Mouse (Mus musculus) gastrocnemius, postnatal 25 days (tissue): ENCODE measurements around the gene Dop1a. TPM values are rescaled to one million over a fixed set of nuclear protein-coding genes. Genes with fewer than 3 reads are reported as not detected.

Source experiments
- DNase-seq: peaks from one replicate; pipeline ENCODE4 v3.0.0; 2022
- total RNA-seq, 2 experiments: library from RNA; stranded (reverse); gene quantifications; 1 replicate in 1 of 2; 2 replicates in 1 of 2; pipeline ENCODE4 v1.2.3; 2021

The Dop1a gene
- total RNA-seq, 2 experiments from 2014 or later: 9.0 to 9.7 TPM

DNA sequence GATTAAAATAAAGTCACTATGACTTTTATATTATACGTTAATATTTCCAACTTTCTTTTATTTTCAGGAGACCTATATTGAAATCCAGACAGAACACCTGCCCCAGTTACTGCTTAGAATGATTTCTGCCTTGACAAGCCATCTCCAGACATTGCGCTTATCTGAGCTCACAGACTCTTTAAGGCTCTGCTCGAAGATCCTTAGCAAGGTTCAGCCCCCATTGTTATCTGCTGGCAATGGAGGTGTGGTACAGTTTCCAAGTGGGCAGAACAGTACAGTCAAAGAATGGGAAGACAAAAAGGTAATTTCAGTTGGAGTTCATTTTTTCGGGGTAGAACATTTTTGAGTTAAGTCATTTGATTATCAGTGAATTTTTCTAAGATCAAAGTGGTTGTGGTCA lies 40.5 kb downstream of the Dop1a start:
- no peak for DNase-seq

DNA sequence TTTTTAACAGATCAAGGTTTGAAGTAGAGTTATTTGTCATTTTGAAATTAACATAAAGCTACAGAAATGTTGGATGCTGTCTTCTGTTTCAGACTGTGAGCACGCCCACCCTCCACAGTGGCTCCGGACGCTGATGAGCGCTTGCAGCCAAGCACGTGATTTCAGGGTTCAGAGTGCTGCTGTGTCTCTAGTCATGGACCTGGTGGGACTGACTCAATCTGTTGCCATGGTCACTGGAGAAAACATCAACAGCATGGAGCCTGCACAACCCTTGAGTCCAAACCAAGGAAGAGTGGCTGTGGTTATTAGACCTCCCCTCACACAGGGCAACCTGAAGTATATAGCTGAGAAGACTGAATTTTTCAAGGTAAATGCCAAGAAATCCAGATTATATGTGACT lies 46.8 kb downstream of the Dop1a start:
- DNase-seq: no peak

DNA sequence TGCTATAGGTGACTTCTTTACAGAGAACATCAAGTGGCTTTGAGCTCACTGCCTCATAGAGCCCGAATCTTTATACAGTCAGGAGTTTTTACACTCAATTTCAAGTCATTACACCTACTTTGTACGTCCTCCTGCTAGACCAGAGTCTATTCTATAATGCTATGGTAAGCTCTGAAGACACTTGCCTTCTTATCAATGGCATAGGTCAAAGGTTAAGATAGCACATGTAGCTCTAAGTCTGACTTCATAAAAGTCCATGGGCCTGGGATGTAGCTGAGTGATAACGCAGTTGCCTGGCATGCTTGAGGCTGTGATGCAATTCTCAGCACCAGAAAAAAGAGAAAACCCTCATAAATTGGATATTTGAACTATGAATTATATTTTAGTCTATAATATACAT lies 47.4 kb downstream of the Dop1a start:
- DNase-seq: no peak

DNA sequence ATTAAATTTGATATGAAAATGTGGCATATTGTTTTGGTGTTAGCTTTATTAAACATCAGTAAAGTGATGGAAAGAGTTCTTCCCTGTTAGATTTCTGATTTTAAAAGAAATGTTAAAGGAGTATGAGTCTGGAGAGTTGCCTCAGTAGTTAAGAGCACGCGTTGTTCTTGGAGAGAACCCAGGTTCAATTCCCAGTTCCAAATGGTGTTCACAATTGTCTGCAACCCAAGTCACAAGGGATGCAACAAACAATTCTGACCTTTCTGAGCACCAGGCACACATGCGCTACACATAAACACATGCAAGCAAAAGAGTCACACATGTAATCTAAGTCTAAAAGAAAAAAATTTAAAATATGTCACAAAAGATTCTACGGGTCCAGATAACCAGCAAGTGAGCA lies 47.8 kb downstream of the Dop1a start:
- no peak for DNase-seq

DNA sequence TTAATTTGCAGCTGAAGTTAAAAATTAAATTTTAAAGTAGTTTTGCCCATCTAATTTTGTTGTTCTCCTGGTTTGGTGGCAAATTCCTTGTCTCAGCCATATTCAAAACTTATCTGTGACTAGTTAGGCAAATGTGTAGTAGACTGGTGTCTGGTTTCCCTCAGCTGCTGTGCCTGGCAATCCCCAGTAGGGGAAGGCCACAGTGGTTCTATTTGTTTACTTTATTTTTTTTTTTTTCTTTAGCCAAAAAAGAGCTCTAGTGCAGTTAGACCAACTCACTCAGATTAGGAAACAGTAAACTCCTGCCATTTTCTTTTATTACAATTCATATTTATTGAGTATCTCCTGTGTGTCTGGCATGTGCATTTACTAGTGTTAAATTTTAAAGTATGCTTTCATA lies 55.4 kb downstream of the Dop1a start:
- no peak for DNase-seq

DNA sequence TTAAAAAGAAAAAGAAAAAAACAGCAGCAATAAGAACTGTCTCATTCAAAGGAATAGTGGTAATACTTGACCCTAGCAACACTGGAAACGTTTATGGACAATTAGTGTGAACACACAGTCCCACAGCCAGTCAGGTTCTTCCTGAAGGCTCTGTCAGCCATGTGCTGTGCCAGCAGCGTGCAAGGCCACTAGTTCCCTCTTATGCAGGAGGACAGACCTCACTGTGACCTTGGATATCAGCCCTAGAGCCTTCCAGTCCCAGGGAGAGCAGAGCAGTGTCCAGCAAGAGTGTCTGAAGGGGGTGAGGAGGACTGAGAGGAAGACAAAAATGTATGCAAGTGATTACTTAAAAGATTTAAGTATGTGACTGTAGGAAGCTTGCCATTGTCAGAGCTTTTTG lies 58.6 kb downstream of the Dop1a start:
- DNase-seq: no peak

DNA sequence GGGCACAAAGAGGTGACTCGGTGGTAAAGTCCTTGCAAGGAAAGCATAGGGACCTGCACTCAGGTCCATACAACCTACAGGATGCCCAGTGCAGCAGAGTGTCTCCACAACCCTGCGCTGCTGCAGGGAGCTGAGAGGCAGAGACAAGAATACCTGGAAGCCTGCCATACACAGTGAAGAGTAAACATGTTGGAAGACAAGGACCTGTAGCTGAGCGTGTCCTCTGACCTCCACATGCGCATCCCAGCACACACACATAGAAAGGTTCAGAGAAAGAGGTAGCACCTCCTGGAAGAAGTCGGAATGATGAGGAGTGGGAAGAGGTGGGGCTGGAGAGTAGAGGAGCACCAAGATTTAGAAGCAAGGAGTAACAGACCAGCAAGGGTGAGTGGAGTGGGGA lies 67.1 kb downstream of the Dop1a start:
- no peak for DNase-seq

DNA sequence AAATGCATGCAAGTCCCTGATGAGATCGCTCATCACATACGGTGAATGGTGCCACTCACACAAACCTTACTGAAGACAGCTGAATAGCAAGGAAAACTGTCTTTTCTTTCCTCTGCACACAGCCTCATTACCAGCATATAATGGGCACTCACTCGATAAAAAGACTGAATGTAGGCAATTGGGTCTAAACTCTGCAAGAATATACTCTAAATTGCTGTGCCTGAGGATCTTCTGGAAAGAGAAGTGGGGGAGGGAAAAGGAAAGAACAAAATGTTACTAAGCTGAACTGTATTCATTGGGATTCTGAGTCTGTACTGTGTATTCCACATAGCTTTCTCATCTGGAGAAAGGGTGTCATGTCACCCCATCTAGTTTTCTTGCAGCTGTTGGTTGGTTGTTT lies 76.5 kb downstream of the Dop1a start:
- DNase-seq: no peak

DNA sequence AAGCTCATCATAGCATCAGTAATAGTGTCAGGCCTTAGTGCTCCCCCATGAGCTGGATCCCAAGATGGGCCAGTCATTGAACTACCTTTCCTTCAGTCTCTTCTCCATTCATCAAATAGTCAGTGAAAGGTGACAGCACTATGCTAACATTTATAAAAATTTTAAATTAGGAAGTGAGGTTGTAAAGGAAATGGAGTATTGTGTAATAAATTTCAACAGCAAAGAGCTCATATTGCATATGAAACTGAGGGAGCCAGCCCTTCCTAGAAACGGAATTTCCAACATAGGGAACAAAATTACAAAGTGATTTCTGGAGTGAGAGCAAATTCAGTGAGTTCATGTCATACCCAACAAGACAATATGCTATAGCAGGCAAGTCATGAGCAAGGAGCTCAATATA lies 77.6 kb downstream of the Dop1a start:
- no peak for DNase-seq

DNA sequence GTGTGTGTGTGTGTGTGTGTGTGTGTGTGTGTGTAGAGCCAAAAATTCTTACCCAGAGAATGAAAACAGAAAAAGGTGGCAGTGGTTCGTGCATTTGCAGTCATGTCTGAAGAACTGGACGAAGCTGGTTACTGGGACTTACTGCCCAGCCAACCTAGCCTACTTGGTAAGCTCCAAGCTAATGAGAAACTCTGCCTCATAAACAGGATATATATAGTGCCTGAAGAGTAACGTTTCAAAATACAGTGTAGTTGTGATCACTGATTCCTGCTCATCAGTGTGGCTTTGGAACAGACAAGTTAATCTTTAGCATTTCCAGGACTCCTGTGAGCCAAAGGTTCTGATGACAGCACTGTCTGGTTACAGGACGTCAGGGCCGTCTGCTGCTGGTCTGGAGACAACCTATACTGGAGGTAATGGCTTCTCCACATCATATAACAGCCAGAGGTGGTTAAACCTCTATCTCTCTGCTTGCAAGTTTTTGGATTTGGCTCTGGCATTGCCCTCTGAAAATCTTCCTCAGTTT lies 82.7 kb downstream of the Dop1a start:
- no peak for DNase-seq

DNA sequence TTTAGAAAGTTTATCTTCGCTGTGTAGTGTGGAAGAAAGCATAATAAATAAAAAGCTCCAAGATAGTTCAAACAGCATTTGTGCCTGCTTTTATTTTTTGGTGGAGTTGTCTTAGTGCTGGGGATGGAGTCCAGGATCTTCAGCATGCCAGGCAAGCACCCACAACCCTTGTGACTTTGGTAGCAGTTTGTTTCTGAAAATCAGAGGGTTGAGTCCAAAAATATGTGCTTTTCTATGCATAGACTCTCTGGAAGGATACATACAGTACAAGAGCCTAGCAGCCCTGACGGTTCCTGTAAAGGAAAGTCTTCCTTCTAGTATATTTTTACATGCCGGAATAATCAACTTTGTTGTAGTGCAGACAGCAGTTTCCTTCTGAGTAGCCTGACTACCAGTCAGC lies 83.8 kb downstream of the Dop1a start:
- DNase-seq: no peak

DNA sequence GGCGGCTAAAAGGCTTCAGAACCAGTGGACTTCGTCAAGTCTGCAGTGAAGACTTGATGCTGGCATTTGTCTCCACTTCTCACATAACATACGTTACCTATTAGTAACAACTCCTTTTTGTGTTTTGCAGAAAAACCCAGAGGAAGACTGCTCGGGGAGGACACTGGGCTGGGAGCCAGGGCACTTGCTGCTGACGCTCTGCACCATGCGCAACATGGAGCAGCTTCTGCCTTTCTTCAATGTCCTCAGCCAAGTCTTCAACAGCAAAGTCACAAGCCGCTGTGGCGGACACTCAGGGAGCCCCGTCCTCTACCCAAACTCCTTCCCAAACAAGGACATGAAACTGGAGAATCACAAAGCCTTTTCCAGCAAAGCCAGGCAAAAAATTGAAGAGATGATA lies 86.9 kb downstream of the Dop1a start:
- no peak for DNase-seq

DNA sequence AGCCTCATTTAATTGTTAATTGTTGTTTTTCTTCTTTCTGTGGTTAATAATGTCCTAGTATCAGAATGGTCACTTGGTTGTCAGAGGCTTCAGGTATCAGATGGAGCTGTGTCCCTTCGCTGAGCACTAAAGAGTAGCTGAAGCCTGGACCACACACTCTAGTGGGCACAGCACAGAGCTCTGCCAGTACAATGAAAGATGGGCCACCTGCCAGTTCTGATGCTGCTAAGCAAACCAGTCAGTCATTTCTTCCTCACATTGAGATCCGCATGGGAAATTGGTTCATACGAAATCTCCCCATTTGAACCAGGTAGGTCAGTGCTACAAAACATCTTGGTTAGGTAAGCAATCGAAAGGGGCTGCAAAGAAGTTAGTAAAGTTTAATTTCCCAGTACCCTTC lies 87.7 kb downstream of the Dop1a start:
- no peak for DNase-seq

DNA sequence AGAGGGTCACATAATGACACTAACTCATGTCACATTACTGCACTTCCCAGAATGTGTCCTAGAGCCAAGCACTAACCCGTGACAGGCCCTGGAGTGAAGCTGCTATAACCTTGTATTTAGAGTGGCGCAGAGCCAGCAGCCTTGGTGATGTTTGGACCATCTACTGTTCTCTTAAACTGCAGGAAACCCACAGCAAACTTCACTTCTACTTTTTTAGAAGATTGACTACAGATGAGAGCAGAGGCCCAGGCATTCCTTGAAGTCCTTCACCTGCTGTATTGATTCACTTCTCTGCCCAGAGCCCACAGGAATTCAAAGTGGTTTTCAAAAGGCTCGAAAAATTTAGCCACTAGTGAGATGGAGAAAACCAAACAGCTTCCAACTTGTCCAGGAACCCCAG lies 93.6 kb downstream of the Dop1a start:
- no peak for DNase-seq

DNA sequence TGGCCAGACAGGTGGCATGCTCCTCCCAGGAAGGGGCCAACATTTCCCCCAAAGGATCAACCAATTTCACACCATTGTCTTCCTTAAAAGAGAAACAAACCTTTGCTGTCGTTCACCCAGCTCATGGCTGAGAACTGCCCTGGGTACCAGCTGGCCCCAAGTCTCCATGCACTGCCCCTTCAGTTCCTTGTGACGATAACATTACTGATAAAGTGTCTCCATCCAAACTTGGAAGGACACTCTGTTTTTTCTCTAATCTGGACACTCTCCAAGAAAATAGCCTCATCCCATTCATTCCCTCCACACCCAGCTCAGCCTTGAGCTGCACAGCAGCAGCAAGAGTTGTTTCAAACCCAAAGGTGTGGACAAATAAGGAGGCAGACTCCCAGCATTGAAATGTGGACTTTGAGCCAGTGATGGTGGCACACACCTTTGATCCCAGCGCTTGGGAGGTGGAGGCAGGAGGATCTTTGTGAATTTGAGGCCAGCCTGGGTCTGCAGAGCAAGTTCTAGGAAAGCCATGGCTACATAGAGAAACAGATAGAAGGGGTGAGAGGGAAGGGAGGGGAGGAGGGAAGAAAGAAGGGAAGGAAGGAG lies 102.5 kb downstream of the Dop1a start:
- DNase-seq: no peak

DNA sequence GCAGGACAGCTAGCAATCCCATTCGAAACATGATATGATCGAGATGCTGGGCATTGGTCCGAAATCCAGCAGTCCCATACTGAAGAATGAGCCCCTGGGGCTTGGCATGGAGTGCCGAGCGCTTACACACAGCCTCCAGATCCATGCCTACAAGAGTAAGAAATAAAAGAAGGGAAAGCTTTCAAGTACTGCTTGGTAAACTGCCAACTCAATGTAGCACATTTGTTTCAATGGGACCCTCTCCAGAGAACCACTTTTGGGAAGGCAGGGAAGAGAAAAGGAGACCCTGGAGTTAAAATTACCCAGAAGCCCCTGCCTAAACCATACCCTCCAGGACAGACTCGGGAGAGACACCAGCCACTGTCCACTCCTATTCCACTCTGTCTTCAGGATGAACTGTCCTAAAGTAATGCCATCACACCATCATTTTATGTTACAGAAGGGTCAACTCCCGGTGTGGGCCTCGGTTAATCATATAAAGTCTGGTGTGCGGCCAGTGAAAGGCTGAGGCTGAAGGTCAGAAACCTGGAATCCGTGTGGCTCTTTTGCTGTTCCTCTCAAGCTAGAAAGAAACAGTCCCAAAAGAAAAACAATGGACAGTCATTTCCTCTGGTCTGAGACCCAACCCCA lies 103.4 kb downstream of the Dop1a start:
- no peak for DNase-seq

DNA sequence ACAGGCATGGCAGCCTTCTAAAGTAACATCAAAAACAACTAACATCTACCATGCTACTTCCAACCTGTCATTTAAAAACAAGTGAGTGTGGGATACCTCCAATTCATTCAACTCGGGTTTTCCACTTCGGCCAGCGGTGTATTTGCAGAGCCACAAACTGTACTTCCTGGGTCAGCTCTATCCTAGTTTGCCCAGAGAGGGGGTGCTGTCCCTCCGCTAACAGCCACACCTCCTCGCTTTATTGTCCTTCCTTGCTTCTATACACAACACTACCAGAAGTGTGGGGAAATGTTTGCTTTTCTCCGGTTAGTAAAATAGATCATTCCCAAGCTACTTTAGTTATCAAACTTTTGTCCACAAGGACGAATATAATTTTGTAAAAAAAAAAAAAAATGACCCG lies 104.0 kb downstream of the Dop1a start:
- no peak for DNase-seq

DNA sequence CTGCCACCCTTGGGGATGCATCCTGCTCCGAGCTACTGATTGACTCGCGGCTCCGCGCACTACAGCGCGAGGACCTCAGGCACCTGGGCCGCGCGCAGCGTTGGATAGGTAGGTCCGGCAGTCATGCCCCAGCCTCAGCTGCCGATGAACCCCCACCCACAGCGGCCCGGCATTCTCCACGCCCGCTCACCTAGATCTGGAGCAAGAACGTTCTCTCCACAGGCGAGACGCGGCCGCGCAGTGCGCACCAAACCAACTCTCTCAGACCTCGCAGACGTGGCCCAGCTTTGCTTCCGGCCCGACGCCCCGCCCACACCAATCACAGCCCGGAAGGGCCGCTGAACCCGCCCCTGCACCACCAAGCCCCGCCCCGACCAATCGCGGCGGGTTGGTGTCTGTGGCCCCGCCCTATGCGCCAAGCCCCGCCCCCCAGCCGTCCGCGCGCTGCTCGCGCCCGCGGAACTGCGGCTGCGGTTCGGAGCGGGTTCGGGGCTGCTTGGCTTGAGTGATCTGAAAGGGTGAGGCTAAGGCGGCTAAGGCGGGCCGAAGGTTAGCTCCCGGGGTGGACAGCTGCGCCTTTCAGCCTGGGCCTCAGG lies 104.7 kb downstream of the Dop1a start, which contains the start of the genes Pgm3 and Rwdd2a:
Gene Pgm3 (minus strand): TSS at position 303 of the 596 bp plus-strand sequence.
Gene Rwdd2a (plus strand): TSS at position 452 of the 596 bp plus-strand sequence.
- DNase-seq: peak; percentile 96

DNA sequence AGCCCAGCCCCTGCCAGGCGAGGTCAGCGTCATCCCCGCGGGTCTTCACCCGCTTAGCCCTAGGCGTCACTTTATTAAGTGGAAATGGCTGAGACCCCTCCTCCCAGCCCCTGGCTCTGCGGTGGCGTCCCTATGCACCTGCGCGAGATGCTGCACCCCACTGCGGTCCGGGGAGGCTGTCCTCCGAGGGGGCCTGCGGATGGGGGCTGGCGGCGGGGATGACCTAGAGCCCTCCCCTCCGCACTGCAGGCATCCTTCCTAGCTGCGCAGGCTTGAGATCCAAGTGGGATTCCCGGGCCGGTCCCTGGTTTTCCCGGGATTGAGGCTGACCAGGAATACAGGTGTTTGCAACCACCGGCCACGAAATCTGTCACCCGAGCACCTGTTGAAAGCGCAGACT lies 105.2 kb downstream of the Dop1a start:
- DNase-seq: peak; percentile 39

DNA sequence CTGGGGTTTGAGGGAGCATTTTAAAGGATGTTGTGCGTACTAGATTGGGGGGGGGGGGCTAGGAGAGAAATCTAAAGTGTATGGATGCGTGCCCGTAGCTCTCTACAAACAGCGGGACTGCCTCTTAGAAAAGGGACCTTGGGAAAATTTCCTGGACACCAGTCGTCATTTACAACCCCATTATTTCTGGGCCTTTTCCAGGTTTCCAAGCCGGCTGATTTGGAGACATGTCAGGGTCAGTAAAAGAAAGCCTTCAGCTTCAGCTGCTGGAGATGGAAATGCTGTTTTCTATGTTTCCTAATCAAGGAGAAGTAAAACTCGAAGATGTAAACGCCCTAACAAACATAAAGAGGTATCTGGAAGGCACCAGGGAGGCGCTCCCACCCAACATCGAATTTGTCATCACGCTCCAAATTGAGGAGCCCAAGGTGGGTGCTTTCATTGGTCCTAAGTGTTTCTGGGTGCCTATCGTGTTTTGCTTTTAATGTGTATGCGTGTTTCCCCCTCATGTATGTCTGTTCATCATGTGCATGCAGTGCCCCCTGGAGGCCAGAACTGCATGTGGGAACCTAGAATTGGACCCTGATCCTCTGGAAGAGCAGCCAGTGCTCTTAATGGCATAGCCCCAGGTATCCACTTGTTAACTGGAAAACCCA lies 105.8 kb downstream of the Dop1a start:
- peak; percentile 39 for DNase-seq

DNA sequence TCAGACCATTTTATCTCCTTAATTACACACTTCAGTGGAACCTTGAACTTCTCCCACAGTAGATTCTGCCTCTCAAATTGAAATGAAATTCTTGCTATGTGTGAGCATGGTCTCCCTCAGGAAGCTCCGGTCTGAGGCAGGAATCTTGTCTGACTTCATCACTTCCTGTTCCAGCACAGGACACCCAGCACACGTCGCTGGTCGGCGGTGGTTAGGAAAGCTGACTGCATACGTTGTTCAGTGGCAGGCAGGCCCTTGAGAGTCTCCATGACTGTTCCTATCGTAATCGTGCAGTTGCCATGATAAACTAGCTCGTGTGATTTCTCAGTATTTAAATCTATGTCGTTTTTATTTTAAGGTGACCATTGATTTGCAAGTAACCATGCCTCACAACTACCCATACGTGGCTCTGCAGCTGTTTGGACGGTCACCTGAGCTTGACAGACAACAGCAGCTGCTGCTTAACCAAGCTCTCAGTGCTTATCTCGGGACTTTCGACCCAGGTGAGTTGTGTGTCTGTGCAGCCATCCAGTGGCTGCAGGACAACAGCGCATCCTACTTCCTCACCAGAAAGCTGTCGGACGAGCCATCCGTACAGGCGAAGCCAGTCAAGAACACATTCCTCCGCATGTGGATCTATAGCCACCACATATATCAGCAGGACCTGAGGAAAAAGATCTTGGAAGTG lies 106.8 kb downstream of the Dop1a start:
- DNase-seq: no peak

DNA sequence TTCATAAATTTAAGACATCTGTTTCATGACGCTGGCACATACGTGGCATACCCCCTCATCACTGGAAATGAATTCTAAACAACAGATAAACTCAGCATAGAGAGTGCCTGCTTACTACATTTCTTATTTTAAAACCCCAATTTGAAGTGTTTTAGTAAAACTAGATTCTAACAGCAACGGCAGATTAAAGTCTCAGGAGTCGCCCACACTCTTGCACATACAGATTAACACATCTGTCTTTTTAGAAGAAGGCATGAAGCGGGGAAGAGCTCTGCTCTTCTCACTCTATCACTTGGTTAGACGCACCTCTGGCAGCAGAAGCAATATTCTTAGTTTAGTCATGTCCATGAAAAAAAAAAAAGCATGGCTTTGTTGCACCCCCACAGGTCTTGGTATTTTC lies 108.2 kb downstream of the Dop1a start:
- DNase-seq: no peak

DNA sequence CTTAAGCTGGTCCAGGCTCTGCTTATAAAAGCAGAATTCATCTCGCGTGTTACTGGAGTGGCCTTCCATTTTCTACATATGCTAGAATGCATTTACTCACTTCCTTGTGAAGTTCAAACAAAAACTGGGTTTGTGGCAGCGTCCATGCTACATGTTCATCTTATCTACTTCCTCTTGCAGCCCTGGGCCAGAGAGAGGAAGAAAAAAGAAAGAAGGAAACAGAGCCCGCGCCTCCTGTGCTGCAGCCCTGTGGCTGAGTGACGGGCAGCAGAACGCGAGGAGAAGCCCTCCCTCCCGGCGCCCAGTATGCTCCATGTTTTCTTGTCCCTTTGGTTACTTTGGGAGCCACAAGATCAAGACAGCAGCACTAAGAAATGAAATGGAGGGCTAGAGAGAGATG lies 112.7 kb downstream of the Dop1a start:
- no peak for DNase-seq
